Mouse (Mus musculus): ENCODE data around the gene Avl9. TPM values are rescaled to one million over a fixed set of nuclear protein-coding genes. Genes with fewer than 3 reads are reported as not detected.

Avl9 gene
- polyA plus RNA-seq, 1 experiment from 2014 or later, result 16.8 TPM

DNA sequence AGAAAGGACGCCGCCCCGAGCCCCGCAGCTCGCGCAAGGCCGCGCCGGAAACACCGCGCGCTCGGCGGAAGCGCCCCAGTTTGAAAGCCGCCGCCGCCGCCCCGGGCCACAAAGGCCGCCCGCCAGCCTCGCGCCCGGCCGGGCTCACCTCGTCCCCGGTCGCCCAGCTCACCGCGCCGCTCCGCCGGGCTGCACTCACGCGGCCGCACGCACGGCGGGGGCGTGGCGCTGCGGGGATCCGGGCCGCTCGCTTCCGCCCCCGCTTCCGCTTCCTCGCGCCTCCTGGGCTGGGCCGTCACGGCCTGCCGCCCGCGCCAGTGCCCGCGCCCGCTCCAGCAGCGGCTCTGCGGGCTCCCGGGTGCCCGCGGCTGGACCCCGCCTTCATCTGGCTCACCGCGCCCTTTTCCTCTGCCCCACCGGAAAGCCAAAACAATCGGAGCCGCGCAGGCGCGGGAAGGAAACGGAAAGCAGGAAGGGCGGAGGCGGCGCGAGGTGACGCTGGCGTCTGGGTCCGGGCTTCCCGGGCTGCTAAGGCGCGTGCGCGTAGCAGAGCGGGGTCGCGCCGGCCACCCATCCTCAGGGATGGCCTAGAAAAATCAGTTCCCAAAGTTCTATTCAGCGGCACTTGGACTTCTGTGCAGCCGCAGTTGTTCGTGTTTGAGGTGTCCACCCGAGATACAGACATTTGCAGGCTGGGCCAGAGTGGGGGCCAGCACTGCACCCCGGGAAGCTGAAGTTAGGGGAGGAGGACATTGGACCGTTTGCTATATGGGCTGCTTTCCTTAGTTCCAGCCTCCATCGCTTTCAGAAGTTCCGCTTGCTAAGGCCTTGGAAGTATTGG, 82.8 kb downstream of the Avl9 start, which contains the start of gene Kbtbd2:
Gene Kbtbd2, minus strand, starts transcription at position 503 of the 841 bp plus-strand sequence.
- Histone ChIP-seq H3K36me3 (replicated peaks) (peaks cover 16% of the 10 kb centered on the region), H3K4me1 (peaks cover 27% of the 10 kb centered on the region), H3K9me3 (0 out of 2 replicates have a peak, but pooled peaks cover 5% of the 10 kb centered on the region), H3K27me3 (ENCODE audit: poor library complexity, severe bottlenecking) (no peaks in the 10 kb centered on the region), H3K4me3 (peak within 1 kb of the TSS; percentile 79), H3K27ac (peak within 1 kb of the TSS; percentile 99)
- DNase-seq (ENCODE audit: extremely low spot score, low spot score), result peak; percentile 93
- under 1% methylated on average over 96 of the region's 98 CpGs for WGBS

DNA sequence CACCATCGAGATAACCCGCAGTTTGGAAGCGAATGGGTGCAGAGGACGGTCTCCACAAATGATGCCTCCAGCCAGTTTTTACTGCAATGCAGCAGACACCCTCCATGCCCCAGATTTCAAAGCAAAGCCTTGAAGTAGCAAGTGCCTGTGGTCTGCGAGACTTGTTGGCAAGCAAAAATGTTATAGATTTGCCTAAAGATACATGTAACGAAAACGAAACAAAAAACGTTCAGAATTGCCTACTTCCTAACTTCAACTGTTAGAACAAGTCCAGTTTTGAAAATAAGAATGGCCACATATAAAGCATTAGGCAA, 83.4 kb downstream of the Avl9 start:
- Histone ChIP-seq H3K4me3 (peak overlapping the region; percentile 79), H3K9me3 (no peaks in the 10 kb centered on the region), H3K27ac (peak overlapping the region; percentile 99), H3K36me3 (replicated peaks) (peaks cover 10% of the 10 kb centered on the region), H3K27me3 (ENCODE audit: poor library complexity, severe bottlenecking) (no peaks in the 10 kb centered on the region), H3K4me1 (peaks cover 27% of the 10 kb centered on the region)
- 22% methylated on average over 8 of the region's 8 CpGs for WGBS
- DNase-seq (ENCODE audit: extremely low spot score, low spot score), result no peak

DNA sequence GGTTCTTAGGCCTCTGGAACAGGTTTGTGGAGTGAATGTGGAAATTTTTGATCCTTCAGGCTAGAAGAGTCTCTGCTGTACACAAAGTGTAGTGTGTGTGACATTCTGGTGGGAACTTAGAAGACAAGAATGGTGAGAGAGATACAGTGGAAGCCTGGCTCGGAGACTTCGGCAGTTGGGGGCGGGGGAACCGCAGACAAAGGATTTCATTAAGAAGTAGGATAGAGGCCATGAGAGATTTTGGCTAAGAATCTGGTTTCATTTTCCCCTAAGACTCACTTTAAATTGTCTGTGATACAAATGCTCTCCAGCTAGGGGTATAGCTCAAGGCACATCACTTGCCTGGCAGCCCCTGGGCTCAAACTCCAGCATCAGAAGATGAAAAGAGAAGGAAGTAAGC, 90.3 kb downstream of the Avl9 start:
- Histone ChIP-seq H3K4me3 (no peak overlapping the region), H3K4me1 (no peaks in the 10 kb centered on the region), H3K9me3 (no peaks in the 10 kb centered on the region), H3K36me3 (replicated peaks) (no peaks in the 10 kb centered on the region), H3K27me3 (ENCODE audit: poor library complexity, severe bottlenecking) (no peaks in the 10 kb centered on the region), H3K27ac (no peak overlapping the region)
- 90% methylated on average over 4 of the region's 4 CpGs for WGBS
- no peak for DNase-seq (ENCODE audit: extremely low spot score, low spot score)

DNA sequence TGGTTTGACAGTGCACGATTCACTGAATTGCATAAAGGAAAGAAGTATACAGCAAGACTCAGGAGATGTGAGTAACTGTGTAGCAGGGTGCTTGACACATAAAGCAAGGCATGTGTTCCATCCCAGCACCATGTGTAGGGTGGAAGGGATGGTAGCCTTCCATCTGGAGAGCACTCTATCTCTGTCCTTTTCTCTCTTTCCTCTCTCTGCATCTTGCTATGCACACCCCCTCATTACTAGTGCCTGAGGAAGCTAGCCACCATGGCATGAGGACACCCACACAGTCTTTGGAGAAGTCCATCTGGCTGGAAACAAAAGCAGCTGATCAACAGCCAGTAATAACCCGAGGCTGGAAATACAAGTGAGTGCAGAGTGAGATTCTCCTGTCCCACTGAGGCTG, 91.5 kb downstream of the Avl9 start:
- Histone ChIP-seq H3K27ac (no peak overlapping the region), H3K9me3 (no peaks in the 10 kb centered on the region), H3K4me3 (no peak overlapping the region), H3K4me1 (no peaks in the 10 kb centered on the region), H3K27me3 (ENCODE audit: poor library complexity, severe bottlenecking) (no peaks in the 10 kb centered on the region), H3K36me3 (replicated peaks) (no peaks in the 10 kb centered on the region)
- 77% methylated on average over 2 of the region's 2 CpGs for WGBS
- DNase-seq (ENCODE audit: extremely low spot score, low spot score), result no peak

DNA sequence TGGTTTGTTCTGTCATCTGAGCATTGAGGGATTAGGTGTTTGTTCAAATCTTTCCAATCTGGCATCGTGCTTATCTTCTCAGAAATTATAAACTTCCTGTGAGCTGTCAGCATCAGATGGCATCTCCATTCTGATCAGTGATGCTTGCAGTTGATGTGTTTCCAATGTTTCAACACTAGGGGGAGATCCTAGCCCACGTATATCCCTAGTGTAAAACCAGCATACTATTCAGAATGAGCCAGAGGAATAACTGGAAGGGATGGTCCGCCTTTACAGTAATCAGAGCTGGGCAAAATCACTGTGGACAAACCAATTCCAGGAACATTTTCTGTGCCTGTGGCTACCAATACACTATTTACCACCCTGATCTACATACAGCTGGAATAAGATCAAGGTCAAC, 94.0 kb downstream of the Avl9 start:
- peak; percentile 26 for DNase-seq (ENCODE audit: extremely low spot score, low spot score)
- Histone ChIP-seq H3K4me3 (no peak overlapping the region), H3K9me3 (0 out of 2 replicates have a peak, but pooled peaks cover 5% of the 10 kb centered on the region), H3K4me1 (peaks cover 13% of the 10 kb centered on the region), H3K27me3 (ENCODE audit: poor library complexity, severe bottlenecking) (no peaks in the 10 kb centered on the region), H3K27ac (no peak overlapping the region), H3K36me3 (replicated peaks) (no peaks in the 10 kb centered on the region)
- WGBS, result 27% methylated on average over 3 of the region's 3 CpGs

Other genes starting within 250 kb of the Avl9 start
- gene Pde1c, start 145.8 kb upstream of the Avl9 start, polyA plus RNA-seq (2016; fragmentation: Nextera tagmentation; extraction: Ambion mirVana), result 2.8 and 2.9 TPM in 2 replicates
- gene Lsm5, start 10.2 kb upstream of the Avl9 start, polyA plus RNA-seq (2016; fragmentation: Nextera tagmentation; extraction: Ambion mirVana), result 224 and 231 TPM in 2 replicates
- gene Kbtbd2, start 82.9 kb downstream of the Avl9 start, polyA plus RNA-seq (2016; fragmentation: Nextera tagmentation; extraction: Ambion mirVana), result 34.6 and 37.3 TPM in 2 replicates
- 58.4 and 63.8 TPM in 2 replicates for gene Fkbp9, start 117.2 kb downstream of the Avl9 start, polyA plus RNA-seq (2016; fragmentation: Nextera tagmentation; extraction: Ambion mirVana)
- 57.7 and 59.9 TPM in 2 replicates for gene Nt5c3, start 209.0 kb downstream of the Avl9 start, polyA plus RNA-seq (2016; fragmentation: Nextera tagmentation; extraction: Ambion mirVana)
- 0.33 and 0.36 TPM in 2 replicates for gene Vmn1r4, start 209.1 kb downstream of the Avl9 start, polyA plus RNA-seq (2016; fragmentation: Nextera tagmentation; extraction: Ambion mirVana)

Data from forebrain, embryonic 10.5 days (tissue).